Mouse (Mus musculus): ENCODE measurements around the gene Rangap1. TPM values are rescaled to one million over a fixed set of nuclear protein-coding genes. Genes with fewer than 3 reads are reported as not detected.

The Rangap1 gene
- total RNA-seq (2021), result 10 to 100 TPM; 18.9 to 19.5 TPM
- long read RNA-seq, experiment 1, transcript Rangap1-201 (16 exons, 3,033 nt), result major isoform, 11 of 23 reads
- long read RNA-seq, experiment 1, partial matches to known transcripts, result 1 of 23 reads
- long read RNA-seq, experiment 1, other reads (novel, unspliced or antisense), result 11 of 23 reads
- long read RNA-seq, experiment 2, transcript Rangap1-201 (16 exons, 3,033 nt), result major isoform, 9 of 18 reads
- long read RNA-seq, experiment 2, partial matches to known transcripts, result 0 of 18 reads
- long read RNA-seq, experiment 2, other reads (novel, unspliced or antisense), result 7 of 18 reads

DNA sequence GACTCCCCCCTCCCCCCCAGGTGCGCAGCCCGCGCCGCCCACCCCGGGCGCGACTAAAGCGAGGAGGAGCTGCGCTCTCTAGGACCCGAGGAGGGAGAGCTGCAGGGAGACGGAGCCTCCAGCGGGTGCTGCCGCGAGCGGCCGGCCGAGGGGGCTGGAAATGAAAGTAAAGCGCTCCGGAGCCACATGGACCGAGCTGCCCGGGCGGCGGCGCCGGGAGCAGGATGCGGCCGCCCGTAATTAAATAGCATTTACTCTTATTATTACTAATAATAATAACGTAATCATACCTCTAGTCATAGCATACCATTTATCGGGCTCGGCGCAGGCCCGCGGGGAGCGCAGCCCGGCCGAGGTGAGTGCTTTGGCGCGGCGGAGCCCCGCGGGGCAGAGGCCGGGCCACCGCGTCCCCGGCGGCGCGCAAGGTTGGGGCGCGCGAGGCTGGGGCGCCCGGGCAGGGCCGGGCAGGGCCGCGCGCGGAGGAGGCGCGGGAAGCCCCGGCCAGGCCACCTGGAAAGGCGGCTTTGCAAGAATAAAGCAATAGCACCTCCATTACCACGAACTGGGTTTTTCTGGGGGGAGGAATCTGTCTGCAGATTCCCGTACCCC is at the start of gene Rangap1, which contains the start of gene Zc3h7b:
TSS of gene Rangap1 (minus strand) at position 539 of the 609 bp plus-strand sequence.
TSS of gene Zc3h7b (plus strand) at position 66 of the 609 bp plus-strand sequence.
- DNase-seq, result peak; percentile 56 to 70
- intact Hi-C loops (cut with DNase I), result loop anchor here (5.0 kb wide), 1 partner anchor 47 kb away; no protein-coding TSS in a partner anchor

DNA sequence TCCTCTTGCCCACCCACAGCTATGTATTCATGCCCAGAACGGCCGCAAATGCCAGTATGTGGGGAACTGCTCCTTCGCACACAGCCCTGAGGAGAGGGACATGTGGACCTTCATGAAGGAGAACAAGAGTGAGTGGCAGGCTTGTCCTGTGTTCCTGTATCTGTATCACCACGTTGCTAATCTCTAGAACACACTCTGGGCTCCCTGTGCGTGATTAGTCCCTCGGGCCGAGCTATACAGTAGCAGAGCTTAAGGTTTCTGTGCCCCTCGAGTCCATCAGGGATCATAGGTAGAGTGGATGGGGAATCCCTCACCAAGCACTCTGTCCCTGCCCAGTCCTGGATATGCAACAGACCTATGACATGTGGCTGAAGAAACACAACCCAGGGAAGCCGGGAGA is 47.1 kb upstream of the Rangap1 start:
- DNase-seq, result no peak
- intact Hi-C loops (cut with DNase I), result loop anchor here (5.0 kb wide), 1 partner anchor 45 kb away; the partner anchor contains the start of genes Rangap1 and Zc3h7b

DNA sequence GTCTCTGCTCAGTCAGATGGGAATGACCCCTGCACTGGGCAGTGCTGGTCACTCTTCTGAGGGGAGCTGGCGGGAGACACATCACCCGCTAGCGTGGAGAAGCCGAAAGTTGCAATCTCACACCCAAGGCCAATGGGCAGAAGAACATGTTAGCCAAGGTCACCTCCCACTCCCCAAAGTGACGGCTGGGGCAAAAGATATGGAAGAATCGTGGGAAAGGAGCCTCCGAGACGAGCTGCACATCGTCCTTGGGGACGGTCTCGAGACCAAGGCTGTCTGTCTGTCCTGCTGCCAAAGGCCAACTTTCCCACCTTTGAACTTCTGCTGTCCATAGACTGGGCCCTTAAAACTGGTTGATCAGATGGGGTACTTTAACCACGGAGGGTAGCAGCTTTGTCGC is 42.2 kb upstream of the Rangap1 start:
- DNase-seq, result no peak

DNA sequence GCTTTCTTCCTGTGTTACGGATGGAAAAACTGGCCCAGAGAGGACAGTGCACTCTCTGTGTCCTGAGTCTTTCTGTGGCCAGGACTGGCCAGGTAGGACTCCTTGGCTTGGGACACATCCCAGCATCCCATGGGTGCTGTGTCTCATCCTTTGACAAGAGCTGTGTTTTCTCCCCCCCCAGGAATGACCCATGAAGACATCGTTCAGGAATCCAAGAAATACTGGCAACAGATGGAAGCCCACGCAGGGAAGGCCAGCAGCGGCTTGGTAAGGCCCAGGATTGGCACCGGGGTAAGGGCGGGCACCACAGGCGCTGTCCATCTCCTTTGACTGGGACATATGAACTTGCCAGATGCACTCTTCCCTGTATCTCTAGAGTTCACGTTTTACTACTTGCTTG is 40.4 kb upstream of the Rangap1 start:
- intact Hi-C loops (cut with DNase I), result no loop called here
- no peak for DNase-seq

More for the DNA sequence above, 42.2 kb upstream of the Rangap1 start:
- intact Hi-C loops (cut with DNase I), result no loop called here

DNA sequence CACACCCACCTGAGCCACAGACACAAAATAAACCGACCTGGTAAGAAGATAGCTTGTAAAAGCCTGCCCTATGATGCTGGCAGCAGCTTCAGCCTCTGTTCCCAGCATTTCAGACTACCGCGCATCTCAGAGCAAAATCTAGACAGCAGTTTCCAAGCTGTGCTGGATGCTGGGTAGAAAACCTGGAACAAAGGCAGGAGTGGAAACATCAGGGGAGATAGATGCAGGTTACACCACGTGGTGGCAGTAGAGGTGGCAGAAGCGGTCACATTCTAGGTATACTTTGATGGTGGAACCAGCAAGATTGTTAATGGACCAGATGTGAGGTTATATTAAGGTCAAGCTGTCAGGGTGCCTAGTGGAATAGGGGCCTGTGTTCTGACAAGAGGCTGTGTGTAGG is 39.4 kb upstream of the Rangap1 start:
- intact Hi-C loops (cut with DNase I), result no loop called here

DNA sequence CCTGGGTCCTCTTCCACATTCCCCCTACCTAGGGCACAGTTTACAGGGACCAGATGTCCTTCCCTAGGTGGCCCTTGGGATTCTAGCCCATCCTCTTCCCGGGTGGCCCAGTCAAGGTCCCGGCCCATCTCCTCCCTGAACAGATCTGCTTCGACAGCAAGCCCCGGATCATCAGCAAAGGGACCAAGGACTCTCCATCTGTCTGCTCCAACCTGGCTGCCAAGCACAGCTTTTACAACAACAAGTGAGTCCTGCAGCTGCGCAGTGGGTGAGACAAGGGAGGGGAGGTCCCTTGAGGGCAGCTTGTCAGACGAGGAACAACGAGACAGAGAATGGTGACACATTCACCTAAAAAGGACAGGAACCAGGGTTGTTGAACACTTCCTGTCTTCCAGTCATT is 36.5 kb upstream of the Rangap1 start:
- no peak for DNase-seq
- intact Hi-C loops (cut with DNase I), result no loop called here

More for the DNA sequence above, 39.4 kb upstream of the Rangap1 start:
- no peak for DNase-seq

DNA sequence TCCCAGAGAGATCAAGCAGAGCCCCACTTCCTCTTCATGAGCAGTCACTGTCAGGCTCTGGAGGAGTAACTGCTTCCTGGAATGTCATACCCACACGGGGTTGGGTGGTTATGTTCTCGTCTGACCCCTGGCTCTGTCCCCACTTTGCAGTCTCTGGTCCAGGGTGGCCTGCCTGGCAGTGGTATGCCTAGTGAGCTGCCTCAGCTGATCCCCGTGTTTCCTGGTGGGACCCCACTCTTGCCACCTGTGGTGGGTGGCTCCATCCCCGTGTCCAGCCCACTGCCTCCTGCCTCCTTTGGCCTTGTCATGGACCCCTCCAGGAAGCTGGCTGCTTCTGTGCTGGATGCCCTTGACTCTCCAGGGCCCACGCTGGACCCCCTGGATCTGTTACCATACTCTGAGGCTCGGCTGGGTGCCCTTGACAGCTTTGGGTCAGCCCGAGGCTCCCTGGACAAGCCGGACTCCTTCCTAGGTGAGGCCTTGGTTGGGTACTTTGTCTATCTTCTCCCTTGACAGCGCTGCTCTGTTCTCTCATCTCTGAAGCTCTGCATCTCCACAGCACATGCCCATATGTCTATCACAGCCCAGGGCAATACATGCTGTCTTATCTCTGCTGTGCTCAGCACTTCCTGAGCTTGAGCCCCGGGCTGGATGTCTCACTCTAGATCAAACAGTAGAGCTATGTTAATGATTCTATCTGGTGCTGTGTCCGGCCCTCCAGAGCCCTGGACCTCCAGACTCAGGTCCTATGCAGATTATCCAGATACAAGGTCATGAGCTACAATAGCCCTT is 31.5 kb upstream of the Rangap1 start:
- intact Hi-C loops (cut with DNase I), result no loop called here
- no peak for DNase-seq

DNA sequence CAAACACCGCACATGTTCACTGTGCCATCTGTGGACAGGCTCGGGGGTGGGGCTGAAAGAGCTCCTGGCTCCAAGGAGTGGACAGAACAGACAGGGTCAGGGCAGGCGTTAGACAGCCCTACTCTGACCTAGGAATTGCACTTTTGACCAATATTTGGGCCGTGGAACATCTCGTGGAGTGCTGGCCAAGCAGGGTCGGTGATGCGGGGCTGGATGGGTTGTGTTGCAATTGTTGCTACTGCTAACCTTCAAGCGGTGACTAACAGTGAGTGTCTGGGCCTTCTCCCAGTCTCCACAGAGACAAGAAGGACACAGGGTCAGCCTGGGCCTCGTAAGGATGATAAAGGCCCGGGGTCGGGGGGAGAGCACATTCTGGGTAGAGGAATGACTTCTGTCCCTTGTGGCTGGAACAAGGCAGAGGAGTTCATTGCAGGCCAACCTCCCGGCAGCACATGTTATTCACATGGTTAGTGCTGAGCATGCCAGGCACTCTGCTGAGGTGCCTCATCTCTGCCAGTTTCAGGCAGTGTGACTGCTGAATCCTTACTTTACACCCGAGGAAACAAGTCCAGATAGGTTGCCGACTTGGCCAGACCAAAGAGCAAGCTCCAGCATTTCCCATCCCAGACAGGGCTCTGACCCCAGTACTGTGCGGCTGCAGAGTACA is 29.3 kb upstream of the Rangap1 start:
- DNase-seq, result no peak
- intact Hi-C loops (cut with DNase I), result no loop called here

DNA sequence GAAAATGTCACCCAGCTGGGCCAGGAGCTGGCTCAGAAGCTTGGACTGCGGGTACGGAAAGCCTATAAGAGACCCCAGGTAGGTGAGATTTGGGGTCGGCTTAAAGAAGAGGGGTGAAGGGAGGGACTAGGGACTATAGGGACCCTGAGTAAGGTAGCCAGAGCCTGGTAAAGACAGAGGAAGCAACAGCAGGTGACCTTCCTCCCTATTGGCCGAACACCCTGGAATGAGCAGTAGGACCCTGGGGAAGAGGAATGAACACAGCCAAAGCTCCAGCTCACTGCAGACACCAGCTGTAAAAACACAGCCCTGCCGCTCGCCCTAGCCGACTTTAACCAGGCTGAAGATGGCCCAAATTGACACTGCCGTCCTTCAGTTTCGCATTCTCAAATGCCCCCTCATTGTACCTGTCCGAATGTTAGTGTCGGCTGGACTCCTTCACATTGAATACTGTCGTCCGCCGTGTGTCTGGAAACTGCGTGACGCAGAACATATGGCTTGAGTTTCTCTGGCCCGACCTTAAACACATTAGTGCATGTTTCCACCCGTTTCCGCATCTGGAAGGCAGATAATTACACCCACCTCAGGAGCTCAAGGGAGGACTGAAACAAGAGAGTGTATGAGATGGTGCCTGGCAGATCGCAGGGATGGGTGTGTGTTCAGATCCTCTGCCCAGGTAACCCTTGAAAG is 27.2 kb upstream of the Rangap1 start:
- intact Hi-C loops (cut with DNase I), result no loop called here
- no peak for DNase-seq

DNA sequence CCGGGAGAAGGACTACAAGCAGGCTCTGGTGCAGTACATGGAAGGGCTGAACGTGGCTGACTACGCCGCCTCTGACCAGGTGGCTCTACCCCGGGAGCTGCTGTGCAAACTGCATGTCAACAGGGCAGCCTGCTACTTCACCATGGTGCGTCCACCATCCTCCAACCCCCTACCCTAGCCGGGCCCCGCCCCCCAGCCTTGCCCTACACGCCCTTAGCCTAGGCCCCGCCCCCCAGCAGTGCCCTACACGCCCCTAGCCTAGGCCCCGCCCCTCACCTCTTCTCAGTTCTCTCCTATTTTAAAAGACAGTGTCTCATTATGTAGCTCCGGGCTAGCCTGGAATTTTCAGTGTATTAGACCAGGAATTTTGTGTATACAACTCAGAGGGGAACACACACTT is 23.7 kb upstream of the Rangap1 start:
- no peak for DNase-seq

DNA sequence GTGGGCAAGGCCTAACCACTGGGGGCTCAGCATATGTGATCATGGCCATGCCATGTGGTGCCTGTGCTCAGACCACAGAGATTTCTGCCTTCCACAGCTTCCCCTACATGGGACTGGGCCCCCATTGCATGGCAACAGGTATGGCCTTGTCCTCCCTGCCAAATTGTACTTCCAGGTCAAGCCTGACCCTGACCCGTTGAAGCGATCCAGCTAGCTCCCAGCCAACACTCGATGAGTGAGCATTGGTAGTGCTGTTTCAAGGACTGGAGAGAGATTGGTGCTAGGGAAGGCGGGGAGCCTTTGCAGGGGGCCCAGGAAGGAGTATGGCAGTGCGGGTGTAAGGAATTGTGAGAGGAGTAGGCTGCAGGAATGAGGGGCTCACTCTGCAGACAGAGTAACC is 21.1 kb upstream of the Rangap1 start:
- intact Hi-C loops (cut with DNase I), result no loop called here
- no peak for DNase-seq

More for the DNA sequence above, 23.7 kb upstream of the Rangap1 start:
- intact Hi-C loops (cut with DNase I), result no loop called here

DNA sequence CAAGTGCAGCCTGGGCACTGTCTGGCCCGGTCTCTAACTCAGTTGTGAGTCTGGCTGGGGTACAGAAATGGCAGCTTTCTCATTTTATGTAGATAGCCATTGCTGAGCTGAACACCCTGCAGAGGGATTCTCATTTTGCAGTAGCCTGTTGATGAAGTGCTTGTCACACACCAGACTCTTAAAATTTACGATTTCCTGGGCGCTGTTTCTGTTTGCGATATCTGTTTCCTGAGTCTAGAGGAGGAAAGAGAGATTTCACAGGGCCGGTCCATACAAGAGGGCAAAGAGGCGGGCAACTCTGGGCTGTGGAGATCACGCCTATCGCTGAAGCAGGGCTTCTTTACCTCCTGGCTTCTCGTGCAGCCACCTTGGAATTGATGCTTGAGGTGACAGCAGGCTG is 20.3 kb upstream of the Rangap1 start:
- intact Hi-C loops (cut with DNase I), result no loop called here
- no peak for DNase-seq

DNA sequence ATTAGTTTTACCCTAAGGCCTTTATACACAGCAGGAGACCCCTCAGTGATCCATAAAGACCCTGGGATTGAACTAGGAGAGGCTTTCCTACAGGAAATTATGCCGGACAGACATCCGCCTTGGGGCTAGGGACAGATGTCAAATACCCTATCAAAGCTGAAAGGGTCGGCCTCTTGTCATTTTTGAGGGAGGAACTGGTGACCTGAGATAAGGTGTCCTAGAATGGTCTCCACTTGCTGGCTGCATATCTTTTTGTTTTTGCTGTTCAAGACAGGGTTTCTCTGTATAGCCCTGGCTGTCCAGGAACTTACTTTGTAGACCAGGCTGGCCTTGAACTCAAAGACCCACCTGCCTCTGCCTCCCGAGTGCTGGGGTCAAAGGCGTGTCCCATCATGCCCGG is 19.2 kb upstream of the Rangap1 start:
- intact Hi-C loops (cut with DNase I), result no loop called here
- DNase-seq, result no peak

DNA sequence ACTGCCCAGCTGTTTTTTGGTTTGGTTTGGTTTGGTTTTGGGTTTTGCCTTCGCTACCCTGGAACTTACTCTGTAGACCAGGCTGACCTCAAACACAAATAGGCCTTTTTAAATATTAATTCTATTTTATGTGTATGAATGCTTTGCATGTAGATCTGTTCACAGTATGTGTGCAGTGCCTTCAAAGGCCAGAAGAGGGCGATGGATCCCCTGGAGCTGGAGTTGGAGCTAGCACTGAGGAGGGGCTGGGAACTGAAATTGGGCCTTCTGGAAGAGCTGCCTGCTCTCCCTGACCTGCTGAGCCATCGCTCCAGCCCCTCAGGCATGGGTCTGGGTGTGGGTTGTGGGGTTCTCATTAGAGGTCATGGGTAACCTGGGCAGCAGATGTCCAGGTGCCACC is 16.6 kb upstream of the Rangap1 start:
- no peak for DNase-seq
- intact Hi-C loops (cut with DNase I), result no loop called here

DNA sequence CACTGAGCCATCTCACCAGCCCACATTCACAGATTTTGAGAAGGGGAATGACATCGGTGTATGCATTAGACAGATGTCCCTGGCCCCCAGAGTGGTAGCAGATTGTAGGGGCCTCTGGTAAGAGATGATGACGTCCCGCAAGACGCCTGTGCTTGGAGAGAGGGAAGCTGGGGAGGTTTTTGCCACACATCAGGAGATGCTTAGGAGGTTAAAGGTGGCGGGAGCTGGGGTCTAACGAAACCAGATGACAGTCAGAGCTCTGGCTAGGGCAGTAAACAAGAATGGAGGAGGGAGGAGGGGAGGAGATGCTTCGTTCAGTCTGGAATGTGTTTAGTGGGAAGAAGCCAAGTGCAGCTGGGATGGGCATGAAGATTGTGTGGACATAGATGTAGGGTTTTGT is 16.1 kb upstream of the Rangap1 start:
- DNase-seq, result no peak
- intact Hi-C loops (cut with DNase I), result no loop called here

DNA sequence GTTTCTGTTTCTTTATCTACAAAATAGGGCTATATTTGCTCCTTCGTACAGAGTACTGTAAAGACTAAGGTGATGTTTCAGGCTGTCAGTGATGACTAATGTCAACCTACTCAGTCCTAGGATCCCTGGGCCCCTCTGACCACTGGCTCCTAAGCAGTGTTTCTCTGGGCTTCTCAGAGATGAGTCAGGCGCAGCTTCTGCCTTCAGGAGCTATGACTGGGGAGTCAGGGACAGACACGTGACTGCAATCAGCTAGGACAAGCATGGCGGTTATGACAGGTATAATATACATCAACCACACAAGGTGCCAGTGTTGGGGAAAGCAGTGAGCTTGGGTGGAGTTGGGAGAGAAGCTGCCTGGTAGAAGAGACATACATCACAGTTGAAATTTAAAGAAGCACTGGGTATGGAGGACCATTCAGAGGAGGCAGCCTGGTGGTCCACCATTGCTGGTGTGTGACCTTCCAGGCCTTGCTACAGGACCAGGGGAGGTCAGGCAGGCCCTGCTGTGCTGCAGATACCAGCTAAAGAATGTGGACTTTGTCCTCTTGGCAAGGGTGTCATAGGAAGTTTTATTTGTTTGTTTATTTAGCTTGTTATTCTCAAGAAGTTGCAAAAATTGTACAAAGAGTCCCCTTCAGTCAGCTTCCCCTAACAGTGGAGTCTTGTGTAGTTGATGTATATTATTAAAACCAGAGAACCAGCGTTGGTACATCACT is 15.2 kb upstream of the Rangap1 start:
- intact Hi-C loops (cut with DNase I), result no loop called here

DNA sequence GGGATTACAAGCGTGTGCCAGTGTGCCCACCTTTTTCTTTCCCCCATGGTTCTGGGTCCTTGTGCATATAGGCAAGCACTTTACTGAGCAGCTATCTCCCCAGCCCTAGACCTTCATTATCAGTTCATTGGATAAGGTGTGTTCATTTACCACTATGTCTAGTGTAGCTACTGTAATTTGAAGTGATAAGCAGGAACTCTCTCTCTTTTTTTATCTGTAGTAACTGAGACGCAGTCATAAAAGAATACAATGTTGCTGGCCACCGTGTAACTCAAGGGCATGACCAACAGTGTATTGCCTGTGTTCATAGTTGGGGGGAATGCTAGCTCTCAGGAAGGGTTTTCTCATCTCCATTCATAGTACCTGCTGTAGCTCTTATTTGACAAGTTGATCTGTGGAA is 14.2 kb upstream of the Rangap1 start:
- no peak for DNase-seq
- intact Hi-C loops (cut with DNase I), result no loop called here

More for the DNA sequence above, 15.2 kb upstream of the Rangap1 start:
- no peak for DNase-seq

DNA sequence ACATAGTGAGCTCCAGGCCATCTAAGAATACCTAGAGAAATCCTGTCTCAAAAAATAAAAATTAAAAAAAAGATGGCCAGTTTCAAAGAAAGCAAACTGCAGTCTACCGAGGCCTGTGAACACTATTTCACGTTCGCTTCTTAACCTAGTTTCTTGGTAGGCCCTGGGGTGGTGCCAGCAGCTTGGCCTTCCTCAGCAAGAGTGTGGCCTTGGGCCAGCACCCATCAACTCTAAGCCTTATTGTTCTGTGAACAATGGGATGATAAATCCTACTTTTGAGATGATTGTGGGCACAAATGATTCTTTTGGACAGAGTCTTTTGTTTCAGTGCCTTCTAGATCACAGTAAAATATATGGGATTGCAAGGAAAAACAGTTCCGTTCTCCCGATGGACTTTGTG is 13.4 kb upstream of the Rangap1 start:
- DNase-seq, result no peak
- intact Hi-C loops (cut with DNase I), result no loop called here

DNA sequence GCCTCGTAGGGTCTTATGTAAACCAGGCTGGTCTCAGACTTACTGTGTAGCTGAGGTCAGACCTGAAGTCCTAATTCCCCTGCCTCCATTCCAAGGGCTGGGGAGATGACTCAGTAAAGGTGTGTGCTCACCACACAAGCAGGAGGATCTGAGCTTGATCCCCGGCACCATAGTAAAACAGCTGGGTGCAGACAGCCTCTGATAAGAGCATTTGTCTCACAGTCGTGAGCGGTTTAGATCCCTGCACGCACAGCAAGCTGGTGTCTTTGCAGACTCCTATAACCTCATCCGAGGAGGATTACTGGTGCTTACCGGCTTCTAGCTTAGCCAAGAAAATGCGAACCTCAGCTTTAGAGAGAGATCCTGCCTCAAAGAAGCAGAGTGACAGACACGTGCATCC is 8.3 kb upstream of the Rangap1 start:
- intact Hi-C loops (cut with DNase I), result no loop called here
- DNase-seq, result no peak

Data from gastrocnemius, postnatal 36 days (tissue).